Mouse (Mus musculus) embryonic facial prominence, embryonic 14.5 days (tissue): ENCODE data around the gene Olfr822. TPM values are rescaled to one million over a fixed set of nuclear protein-coding genes. Genes with fewer than 3 reads are reported as not detected.
A peak's percentile ranks its signal among the peaks of the same experiment; 100 is the strongest.
"Not testable (repeated sequence)": the region's sequence is repeated elsewhere in the genome, so short reads cannot be mapped to it uniquely, and the experiment has no call there.

ENCODE experiments used
- ATAC-seq: fragments of 200-750 bp; cut with Nextera tagmentation; 2 replicates; pipeline ENCODE4 v1.8.0; 2017; ENCODE audit warnings: low read depth, moderate number of reproducible peaks, moderate TSS enrichment
- DNase-seq: peaks from one replicate; pipeline ENCODE4 v3.0.0-alpha.2; 2015; ENCODE audit warnings: low spot score
- H3K27ac ChIP-seq: fragments of 300-500 bp; sonication (generic); replicated peaks from 2 replicates; pipeline ENCODE4 v1.5.1; 2014; ENCODE audit warnings: low read depth, mild to moderate bottlenecking, low read length, moderate library complexity
- H3K27me3 ChIP-seq: fragments of 300-500 bp; sonication (generic); replicated peaks from 2 replicates; pipeline ENCODE4 v1.6.1; 2014; ENCODE audit warnings: low read length; ENCODE audit not compliant: control insufficient read depth, insufficient read depth
- H3K36me3 ChIP-seq: fragments of 300-500 bp; sonication (generic); 2 replicates; pipeline ENCODE4 v1.6.1; 2014; ENCODE audit warnings: low read length, mixed read lengths; ENCODE audit not compliant: control insufficient read depth, insufficient read depth
- H3K4me1 ChIP-seq: fragments of 300-500 bp; sonication (generic); 2 replicates; pipeline ENCODE4 v1.6.1; 2014; ENCODE audit warnings: antibody characterized with exemption, low read length; ENCODE audit not compliant: control insufficient read depth, insufficient read depth
- H3K4me2 ChIP-seq: fragments of 300-500 bp; sonication (generic); 2 replicates; pipeline ENCODE4 v1.6.1; 2014; ENCODE audit warnings: low read depth, mild to moderate bottlenecking, low read length, moderate library complexity, mixed read lengths
- H3K4me3 ChIP-seq: fragments of 300-500 bp; sonication (generic); 2 replicates; pipeline ENCODE4 v1.5.1; 2014; ENCODE audit warnings: low read depth, mild to moderate bottlenecking, low read length
- H3K9ac ChIP-seq: fragments of 300-500 bp; sonication (generic); 2 replicates; pipeline ENCODE4 v1.6.1; 2014; ENCODE audit warnings: low read depth, mild to moderate bottlenecking, low read length, moderate library complexity, mixed read lengths
- H3K9me3 ChIP-seq: fragments of 300-500 bp; sonication (generic); 2 replicates; pipeline ENCODE4 v1.6.1; 2016; ENCODE audit warnings: low read length; ENCODE audit not compliant: control insufficient read depth
- WGBS: fragments of 180-500 bp; shearing (Covaris S2); extraction: QIAGEN DNeasy Blood & Tissue Kit; methylation state at CpG from one replicate; pipeline ENCODE4 v1.1.7; 2014; 5-methylcytosine and 5-hydroxymethylcytosine counted together
- polyA plus RNA-seq: library from polyadenylated mRNA; unstranded; fragments of >200 nt; fragmentation: Nextera tagmentation; extraction: Ambion mirVana; gene quantifications from 2 replicates; pipeline ENCODE4 v1.2.1, GENCODE M21; 2014

Gene Olfr822
- polyA plus RNA-seq, result 0.08 TPM in 1 of 2 replicates, not detected in the other

GRCm38 (mm10) chr10:130070910-130071309, at the start of gene Olfr822:
Olfr822 (plus strand) TSS chr10:130071210.
- H3K27ac ChIP-seq, result no peak within 1 kb of the TSS
- no peaks in the 10 kb centered on the region for H3K4me1 ChIP-seq
- no peaks in the 10 kb centered on the region for H3K9me3 ChIP-seq
- H3K27me3 ChIP-seq, result no peaks in the 10 kb centered on the region
- H3K4me3 ChIP-seq, result no peak within 1 kb of the TSS
- DNase-seq (no peak), ATAC-seq (no peak)
- H3K4me2 ChIP-seq, result no peak within 1 kb of the TSS
- no peak within 1 kb of the TSS for H3K9ac ChIP-seq
- H3K36me3 ChIP-seq, result no peaks in the 10 kb centered on the region

- no peaks in the 10 kb centered on the region for H3K27me3 ChIP-seq
- no peak within 1 kb of the TSS for H3K27ac ChIP-seq
- H3K9me3 ChIP-seq, result no peaks in the 10 kb centered on the region
- no peak for DNase-seq
- no peak within 1 kb of the TSS for H3K9ac ChIP-seq
- H3K4me1 ChIP-seq, result no peaks in the 10 kb centered on the region
- no peaks in the 10 kb centered on the region for H3K36me3 ChIP-seq
- H3K4me2 ChIP-seq, result no peak within 1 kb of the TSS
- H3K4me3 ChIP-seq, result no peak within 1 kb of the TSS
- ATAC-seq, result no peak
Measured at GRCm38 (mm10) chr10:130030048-130030447, 41.0 kb upstream of the Olfr822 start, which contains the start of gene Olfr821. Olfr821 (plus strand) TSS chr10:130030348.

- 53% methylated on average over 6 of the region's 6 CpGs for WGBS
- no peaks in the 10 kb centered on the region for H3K36me3 ChIP-seq
- H3K9me3 ChIP-seq, result no peaks in the 10 kb centered on the region
- H3K4me3 ChIP-seq, result no peak overlapping the region
- no peak overlapping the region for H3K27ac ChIP-seq
- no peaks in the 10 kb centered on the region for H3K4me1 ChIP-seq
- H3K9ac ChIP-seq, result no peak overlapping the region
- H3K4me2 ChIP-seq, result no peak overlapping the region
- ATAC-seq (no peak), DNase-seq (no peak)
- no peaks in the 10 kb centered on the region for H3K27me3 ChIP-seq
Measured at GRCm38 (mm10) chr10:130037096-130037495, 33.9 kb upstream of the Olfr822 start.

- Histone ChIP-seq H3K4me2 (no peak overlapping the region), H3K9me3 (no peaks in the 10 kb centered on the region), H3K27me3 (no peaks in the 10 kb centered on the region), H3K36me3 (no peaks in the 10 kb centered on the region), H3K27ac (no peak overlapping the region), H3K4me3 (no peak overlapping the region), H3K9ac (no peak overlapping the region), H3K4me1 (no peaks in the 10 kb centered on the region)
- 16% methylated on average over 5 of the region's 5 CpGs for WGBS
- DNase-seq, result peak; percentile 53
- ATAC-seq, result 0 out of 2 replicates have a peak, but pooled peaks have one; percentile 50
Measured at GRCm38 (mm10) chr10:130092838-130093440, 21.9 kb downstream of the Olfr822 start.

GRCm38 (mm10) chr10:130096104-130096503, 25.1 kb downstream of the Olfr822 start:
- no peaks in the 10 kb centered on the region for H3K27me3 ChIP-seq
- H3K27ac ChIP-seq, result no peak overlapping the region
- H3K9me3 ChIP-seq, result no peaks in the 10 kb centered on the region
- no peak overlapping the region for H3K9ac ChIP-seq
- H3K4me1 ChIP-seq, result no peaks in the 10 kb centered on the region
- no peak overlapping the region for H3K4me2 ChIP-seq
- no peaks in the 10 kb centered on the region for H3K36me3 ChIP-seq
- H3K4me3 ChIP-seq, result no peak overlapping the region
- no peak for ATAC-seq
- DNase-seq, result peak; percentile 7

GRCm38 (mm10) chr10:130115283-130115682, 44.3 kb downstream of the Olfr822 start, which contains the start of gene Olfr823:
Olfr823 (minus strand) TSS chr10:130115383.
- ATAC-seq, DNase-seq, H3K4me3 ChIP-seq, H3K9me3 ChIP-seq, H3K36me3 ChIP-seq, H3K27me3 ChIP-seq, H3K9ac ChIP-seq, H3K4me1 ChIP-seq, H3K27ac ChIP-seq, H3K4me2 ChIP-seq: not testable (repeated sequence)
- WGBS, result 67% methylated on average over 1 of the region's 1 CpGs

- not testable (repeated sequence) for H3K9me3 ChIP-seq, H3K9ac ChIP-seq, H3K36me3 ChIP-seq, H3K4me3 ChIP-seq, DNase-seq, ATAC-seq, H3K27ac ChIP-seq, H3K4me1 ChIP-seq, H3K4me2 ChIP-seq, H3K27me3 ChIP-seq
- 67% methylated on average over 3 of the region's 3 CpGs for WGBS
Measured at GRCm38 (mm10) chr10:130116045-130116444, 45.0 kb downstream of the Olfr822 start.

Other genes with a start within 250 kb of the Olfr822 start
- 0.16 and 0.21 TPM in 2 replicates for gene Olfr812, start 225.1 kb upstream of the Olfr822 start, polyA plus RNA-seq
- gene Olfr813, start 215.8 kb upstream of the Olfr822 start, polyA plus RNA-seq, result not detected in 2 replicates
- gene Olfr814, start 191.4 kb upstream of the Olfr822 start, polyA plus RNA-seq, result not detected in 2 replicates
- gene Olfr815, start 165.3 kb upstream of the Olfr822 start, polyA plus RNA-seq, result not detected in 2 replicates
- gene Olfr816, start 155.6 kb upstream of the Olfr822 start, polyA plus RNA-seq, result 0.09 and 0.11 TPM in 2 replicates
- not detected in 2 replicates for gene Olfr818, start 122.1 kb upstream of the Olfr822 start, polyA plus RNA-seq
- not detected in 2 replicates for gene Olfr819, start 103.9 kb upstream of the Olfr822 start, polyA plus RNA-seq
- gene Olfr247, start 95.1 kb upstream of the Olfr822 start, polyA plus RNA-seq, result not detected in 2 replicates
- not detected in 2 replicates for gene Gm10310, start 86.1 kb upstream of the Olfr822 start, polyA plus RNA-seq
- 0.12 and 0.33 TPM in 2 replicates for gene Olfr820, start 58.6 kb upstream of the Olfr822 start, polyA plus RNA-seq
- not detected in 2 replicates for gene Olfr821, start 40.9 kb upstream of the Olfr822 start, polyA plus RNA-seq
- not detected in 2 replicates for gene Olfr823, start 44.2 kb downstream of the Olfr822 start, polyA plus RNA-seq
- not detected in 2 replicates for gene Olfr824, start 58.8 kb downstream of the Olfr822 start, polyA plus RNA-seq
- not detected in 2 replicates for gene Olfr825, start 95.6 kb downstream of the Olfr822 start, polyA plus RNA-seq
- 0.14 TPM in 1 of 2 replicates, not detected in the other for gene Olfr826, start 113.0 kb downstream of the Olfr822 start, polyA plus RNA-seq
- not detected in 2 replicates for gene Olfr827, start 143.2 kb downstream of the Olfr822 start, polyA plus RNA-seq
- gene Neurod4, start 209.0 kb downstream of the Olfr822 start, polyA plus RNA-seq, result 0.09 and 0.22 TPM in 2 replicates